Mouse (Mus musculus) liver, embryonic 12.5 days (tissue): ENCODE results near the gene Gm20721. TPM values are rescaled to one million over a fixed set of nuclear protein-coding genes. Genes with fewer than 3 reads are reported as not detected.

Experiments used
- ATAC-seq: fragments of 200-750 bp; cut with Nextera tagmentation; 2 replicates; pipeline ENCODE4 v1.8.0; 2017; ENCODE audit warnings: moderate number of reproducible peaks, mild to moderate bottlenecking, moderate library complexity
- H3K27ac ChIP-seq: fragments of 300-500 bp; sonication (generic); 2 replicates; pipeline ENCODE4 v1.5.1; 2016; ENCODE audit warnings: mild to moderate bottlenecking
- H3K27me3 ChIP-seq: fragments of 300-500 bp; sonication (generic); replicated peaks from 2 replicates; pipeline ENCODE4 v1.6.1; 2016; ENCODE audit warnings: mild to moderate bottlenecking, moderate library complexity
- H3K36me3 ChIP-seq: fragments of 300-500 bp; sonication (generic); 2 replicates; pipeline ENCODE4 v1.6.1; 2016; ENCODE audit warnings: mild to moderate bottlenecking, moderate library complexity
- H3K4me1 ChIP-seq: fragments of 300-500 bp; sonication (generic); 2 replicates; pipeline ENCODE4 v1.6.1; 2016
- H3K4me2 ChIP-seq: fragments of 300-500 bp; sonication (generic); 2 replicates; pipeline ENCODE4 v1.6.1; 2016; ENCODE audit warnings: mild to moderate bottlenecking, moderate library complexity
- H3K4me3 ChIP-seq: fragments of 300-500 bp; sonication (generic); 2 replicates; pipeline ENCODE4 v1.5.1; 2016; ENCODE audit warnings: mild to moderate bottlenecking, moderate library complexity
- H3K9ac ChIP-seq: fragments of 300-500 bp; sonication (generic); 2 replicates; pipeline ENCODE4 v1.6.1; 2016; ENCODE audit warnings: mild to moderate bottlenecking, moderate library complexity
- H3K9me3 ChIP-seq: fragments of 300-500 bp; sonication (generic); replicated peaks from 2 replicates; pipeline ENCODE4 v1.6.1; 2016; ENCODE audit warnings: mild to moderate bottlenecking, moderate library complexity
- WGBS: fragments of 180-500 bp; shearing (Covaris S2); methylation state at CpG from one replicate; pipeline ENCODE4 v1.1.7; 2016; ENCODE audit not compliant: insufficient replicate concordance; 5-methylcytosine and 5-hydroxymethylcytosine counted together
- polyA plus RNA-seq: library from polyadenylated mRNA; unstranded; fragments of >200 nt; fragmentation: Nextera tagmentation; extraction: Ambion mirVana; gene quantifications from 2 replicates; pipeline ENCODE4 v1.2.1, GENCODE M21; 2016

Gm20721 gene
- polyA plus RNA-seq, 1 experiment from 2014 or later: 33.5 TPM

GRCm38 (mm10) chr2:174294457-174294856, 52.1 kb downstream of the Gm20721 start:
- Histone ChIP-seq H3K27me3 (peaks cover 27% of the 10 kb centered on the region), H3K9ac (peak overlapping the region; percentile 72), H3K4me3 (peak overlapping the region; percentile 62), H3K36me3 (peaks cover 38% of the 10 kb centered on the region), H3K27ac (peak overlapping the region; percentile 69), H3K4me1 (peaks cover 58% of the 10 kb centered on the region), H3K4me2 (peak overlapping the region; percentile 77), H3K9me3 (peaks cover 42% of the 10 kb centered on the region)
- WGBS: 40% methylated on average over 8 of the region's 8 CpGs
- ATAC-seq: no peak

- Histone ChIP-seq H3K36me3 (peaks cover 59% of the 10 kb centered on the region), H3K9ac (no peak overlapping the region), H3K4me3 (no peak overlapping the region), H3K9me3 (peaks cover 18% of the 10 kb centered on the region), H3K4me1 (peaks cover 38% of the 10 kb centered on the region), H3K27ac (no peak overlapping the region), H3K27me3 (peaks cover 32% of the 10 kb centered on the region), H3K4me2 (peak overlapping the region; percentile 64)
- no peak for ATAC-seq
- WGBS: 30% methylated on average over 2 of the region's 2 CpGs
Measured at GRCm38 (mm10) chr2:174291662-174292030, 54.9 kb downstream of the Gm20721 start.

GRCm38 (mm10) chr2:174291029-174291661, 55.4 kb downstream of the Gm20721 start:
- no peak for ATAC-seq
- H3K4me3 ChIP-seq: no peak overlapping the region
- peaks cover 34% of the 10 kb centered on the region for H3K4me1 ChIP-seq
- peaks cover 18% of the 10 kb centered on the region for H3K9me3 ChIP-seq
- no peak overlapping the region for H3K27ac ChIP-seq
- peak overlapping the region; percentile 64 for H3K4me2 ChIP-seq
- no peak overlapping the region for H3K9ac ChIP-seq
- peaks cover 64% of the 10 kb centered on the region for H3K36me3 ChIP-seq
- H3K27me3 ChIP-seq: peaks cover 37% of the 10 kb centered on the region
- 64% methylated on average over 8 of the region's 8 CpGs for WGBS

GRCm38 (mm10) chr2:174288673-174289430, 57.7 kb downstream of the Gm20721 start:
- ATAC-seq: no peak

GRCm38 (mm10) chr2:174287921-174288320, 58.6 kb downstream of the Gm20721 start:
- peaks cover 94% of the 10 kb centered on the region for H3K36me3 ChIP-seq
- WGBS: 45% methylated on average over 7 of the region's 7 CpGs
- H3K27me3 ChIP-seq: peaks cover 69% of the 10 kb centered on the region
- H3K9ac ChIP-seq: no peak overlapping the region
- no peak for ATAC-seq
- H3K4me1 ChIP-seq: peaks cover 26% of the 10 kb centered on the region
- H3K4me2 ChIP-seq: no peak overlapping the region
- H3K27ac ChIP-seq: no peak overlapping the region
- peaks cover 29% of the 10 kb centered on the region for H3K9me3 ChIP-seq
- H3K4me3 ChIP-seq: no peak overlapping the region

More at GRCm38 (mm10) chr2:174288673-174289430, 57.7 kb downstream of the Gm20721 start:
- Histone ChIP-seq H3K9me3 (peaks cover 29% of the 10 kb centered on the region), H3K4me3 (no peak overlapping the region), H3K27ac (no peak overlapping the region; the same call in 1 of the 2 replicates), H3K4me1 (peaks cover 34% of the 10 kb centered on the region), H3K4me2 (no peak overlapping the region), H3K9ac (no peak overlapping the region), H3K36me3 (peaks cover 87% of the 10 kb centered on the region), H3K27me3 (peaks cover 60% of the 10 kb centered on the region)
- WGBS: 56% methylated on average over 12 of the region's 12 CpGs

- H3K27me3 ChIP-seq: peaks cover 69% of the 10 kb centered on the region
- peaks cover 96% of the 10 kb centered on the region for H3K36me3 ChIP-seq
- H3K9ac ChIP-seq: no peak overlapping the region
- H3K27ac ChIP-seq: no peak overlapping the region
- 61% methylated on average over 34 of the region's 34 CpGs for WGBS
- ATAC-seq: no peak
- no peak overlapping the region for H3K4me2 ChIP-seq
- H3K4me3 ChIP-seq: 0 out of 2 replicates have a peak overlapping the region, but pooled peaks have one; percentile 18
- H3K4me1 ChIP-seq: peaks cover 7% of the 10 kb centered on the region; the same call in 1 of the 2 replicates
- peaks cover 29% of the 10 kb centered on the region for H3K9me3 ChIP-seq
Measured at GRCm38 (mm10) chr2:174285921-174286470, 60.5 kb downstream of the Gm20721 start.

- Histone ChIP-seq H3K4me2 (peak overlapping the region; percentile 44), H3K4me3 (peak overlapping the region; percentile 24), H3K9ac (no peak overlapping the region), H3K9me3 (peaks cover 29% of the 10 kb centered on the region), H3K4me1 (0 out of 2 replicates have a peak, but pooled peaks cover 5% of the 10 kb centered on the region), H3K36me3 (peaks cover 99% of the 10 kb centered on the region), H3K27ac (no peak overlapping the region), H3K27me3 (peaks cover 68% of the 10 kb centered on the region)
- ATAC-seq: no peak
- WGBS: 58% methylated on average over 58 of the region's 58 CpGs
Measured at GRCm38 (mm10) chr2:174284807-174285457, 61.6 kb downstream of the Gm20721 start.

GRCm38 (mm10) chr2:174284011-174284410, 62.5 kb downstream of the Gm20721 start, which contains the start of gene Gnas:
Gene Gnas, plus strand, starts transcription at chr2:174284320.
- Histone ChIP-seq H3K9ac (0 out of 2 replicates have a peak within 1 kb of the TSS, but pooled peaks have one; percentile 12), H3K4me3 (peak within 1 kb of the TSS; percentile 24), H3K9me3 (peaks cover 29% of the 10 kb centered on the region), H3K27me3 (peaks cover 59% of the 10 kb centered on the region), H3K36me3 (peaks cover 99% of the 10 kb centered on the region), H3K27ac (no peak within 1 kb of the TSS), H3K4me2 (peak within 1 kb of the TSS; percentile 44), H3K4me1 (no peaks in the 10 kb centered on the region)
- 52% methylated on average over 19 of the region's 19 CpGs for whole genome bisulfite sequencing
- ATAC-seq: no peak

GRCm38 (mm10) chr2:174283341-174283740, 63.2 kb downstream of the Gm20721 start:
- peaks cover 99% of the 10 kb centered on the region for H3K36me3 ChIP-seq
- no peak for ATAC-seq
- H3K4me1 ChIP-seq: no peaks in the 10 kb centered on the region
- H3K4me3 ChIP-seq: peak overlapping the region; percentile 24; the same call in 1 of the 2 replicates
- H3K4me2 ChIP-seq: peak overlapping the region; percentile 44
- no peak overlapping the region for H3K27ac ChIP-seq
- H3K27me3 ChIP-seq: peaks cover 52% of the 10 kb centered on the region
- H3K9me3 ChIP-seq: peaks cover 29% of the 10 kb centered on the region
- H3K9ac ChIP-seq: no peak overlapping the region
- WGBS: 52% methylated on average over 11 of the region's 11 CpGs
